Mouse (Mus musculus): ENCODE results near the gene Ston2.
A peak's percentile ranks its signal among the peaks of the same experiment; 100 is the strongest.
"Not testable (repeated sequence)": the region's sequence is repeated elsewhere in the genome, so short reads cannot be mapped to it uniquely, and the experiment has no call there.

The Ston2 gene

GRCm38 (mm10) chr12:91591191-91591590, 197.0 kb downstream of the Ston2 start:
- no peak for DNase-seq (ENCODE audit: extremely low read depth, low read depth)

GRCm38 (mm10) chr12:91590716-91591115, 197.5 kb downstream of the Ston2 start:
- DNase-seq (ENCODE audit: extremely low read depth, low read depth): no peak

DNA sequence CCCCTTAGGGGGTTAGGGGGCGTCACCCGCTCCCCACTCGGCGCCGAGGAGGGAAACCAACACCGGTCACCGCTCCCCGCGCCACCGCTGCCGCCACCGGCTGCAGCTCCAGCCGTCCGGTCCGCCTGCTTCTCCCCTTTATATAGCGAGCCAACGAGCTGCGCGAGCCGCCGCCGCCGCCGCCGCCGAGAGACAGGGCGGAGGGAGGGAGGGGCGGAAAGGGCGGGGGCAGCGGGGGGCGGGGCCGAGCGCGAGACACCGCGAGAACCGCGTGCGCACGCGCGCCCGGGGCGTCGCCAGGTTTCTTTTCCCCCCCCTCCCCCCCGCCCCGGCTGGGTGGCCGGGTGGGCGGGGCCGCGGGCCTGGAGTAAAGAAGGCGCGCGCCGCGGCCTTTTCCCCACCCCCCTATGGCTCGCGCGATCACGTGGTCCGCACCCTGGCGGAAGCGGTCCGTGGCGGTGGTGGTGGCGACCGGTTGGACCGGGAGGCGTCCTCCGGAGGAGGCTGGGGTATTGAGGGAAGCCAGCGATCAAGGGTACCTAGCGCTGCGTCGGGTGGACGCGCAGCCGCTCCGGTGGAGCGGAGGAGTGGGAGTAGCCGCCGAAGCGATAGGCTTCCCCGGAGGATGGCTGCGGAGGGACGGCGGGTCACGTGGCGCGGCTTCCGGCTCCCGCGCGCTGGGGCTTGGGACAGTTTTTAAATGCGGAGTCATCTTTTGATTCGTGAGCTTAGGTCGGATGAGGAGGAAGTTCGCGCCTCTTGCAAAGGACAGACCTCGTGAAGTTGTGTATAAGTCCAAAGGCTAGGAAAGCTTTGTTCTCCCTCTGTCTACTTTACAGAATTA, 198.1 kb downstream of the Ston2 start, which contains the start of gene Gtf2a1:
TSS of gene Gtf2a1 (minus strand) at position 641 of the 844 bp plus-strand sequence.
- DNase-seq (ENCODE audit: extremely low read depth, low read depth): peak; percentile 75

- no peak for DNase-seq (ENCODE audit: extremely low read depth, low read depth)
Observed at GRCm38 (mm10) chr12:91589542-91589846, 198.7 kb downstream of the Ston2 start.

DNA sequence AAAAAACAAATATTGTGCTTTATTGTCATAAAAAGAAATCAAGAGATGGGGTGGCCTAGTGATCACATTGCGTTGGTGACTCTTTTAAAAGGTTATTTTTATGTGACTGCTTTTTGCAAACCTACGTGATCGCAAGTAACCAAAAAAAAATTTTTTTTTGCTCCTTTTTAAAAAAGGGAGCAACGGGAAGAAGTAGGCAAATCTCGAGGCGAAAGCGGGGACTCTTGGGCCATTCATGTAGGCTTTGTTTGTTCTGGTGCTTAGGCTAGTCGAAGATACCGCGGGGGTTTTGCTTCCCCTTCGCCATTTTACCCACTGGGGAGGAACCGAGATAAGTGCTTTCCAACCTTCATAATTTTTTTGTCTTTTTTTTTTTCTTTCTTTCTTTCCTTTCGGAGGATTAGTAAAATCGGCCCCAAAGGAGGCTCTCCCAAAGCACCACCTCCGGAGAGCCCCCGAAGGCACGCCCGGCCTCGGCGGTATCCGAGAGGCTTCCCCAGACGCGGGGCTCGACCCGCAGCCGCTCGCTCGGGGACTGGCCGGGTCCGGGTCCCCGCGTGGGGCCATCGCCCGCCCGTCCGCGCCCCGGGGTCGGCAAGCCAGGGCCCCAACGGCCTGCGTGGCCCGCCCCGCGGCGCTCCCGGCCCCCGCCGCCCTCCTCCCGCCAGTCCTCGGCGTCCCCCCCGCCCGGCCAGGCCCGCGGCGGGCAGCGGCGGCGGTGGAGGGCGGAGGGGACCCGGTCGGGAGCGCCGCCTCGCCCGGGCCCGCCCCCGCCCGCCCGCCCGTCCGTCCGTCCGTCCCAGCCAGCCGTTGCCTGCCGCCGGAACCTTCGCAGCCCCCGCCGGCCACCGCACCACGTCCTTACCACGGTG, 199.3 kb downstream of the Ston2 start:
- no peak for DNase-seq (ENCODE audit: extremely low read depth, low read depth)

- peak; percentile 76 for DNase-seq (ENCODE audit: extremely low read depth, low read depth)
Observed at GRCm38 (mm10) chr12:91588176-91588669, 200.0 kb downstream of the Ston2 start.

GRCm38 (mm10) chr12:91587491-91588033, 200.6 kb downstream of the Ston2 start:
- DNase-seq (ENCODE audit: extremely low read depth, low read depth): no peak

GRCm38 (mm10) chr12:91587077-91587476, 201.1 kb downstream of the Ston2 start:
- no peak for DNase-seq (ENCODE audit: extremely low read depth, low read depth)

DNA sequence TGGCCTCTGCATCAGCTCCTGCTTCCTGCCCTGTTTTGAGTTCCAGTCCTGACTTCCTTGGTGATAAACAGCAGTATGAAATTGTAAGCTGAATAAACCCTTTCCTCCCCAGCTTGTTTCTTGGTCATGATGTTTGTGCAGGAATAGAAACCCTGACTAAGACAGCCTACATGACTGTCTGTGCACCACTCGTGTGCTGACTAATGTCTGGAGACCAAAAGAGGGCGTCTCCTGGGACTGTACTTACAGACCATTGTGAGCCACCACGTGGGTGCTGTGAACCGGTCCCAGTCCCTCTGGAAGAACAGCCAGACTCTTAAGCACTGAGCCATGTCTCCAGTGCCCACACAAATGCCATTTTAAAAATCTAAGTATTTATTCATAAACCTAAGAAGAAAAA, 202.4 kb downstream of the Ston2 start:
- not testable (repeated sequence) for DNase-seq (ENCODE audit: extremely low read depth, low read depth)

DNA sequence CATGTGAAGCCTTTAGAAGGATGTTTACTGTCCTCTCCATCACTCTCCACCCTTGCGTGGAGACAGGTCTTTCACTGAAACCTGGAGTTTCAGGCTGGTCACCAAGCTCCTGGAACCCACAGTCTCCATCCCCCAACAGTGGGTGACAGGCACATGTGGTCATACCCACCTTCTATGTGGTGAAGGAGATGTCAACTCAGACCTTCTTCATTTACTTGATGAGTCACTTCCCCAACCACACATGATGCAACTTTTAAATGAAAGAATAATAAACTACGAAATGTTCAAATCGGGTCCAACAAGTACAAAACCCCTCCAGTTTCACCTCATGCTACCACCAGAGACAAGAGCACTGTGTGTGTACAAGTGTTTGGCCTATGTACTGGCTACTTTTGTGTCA, 203.0 kb downstream of the Ston2 start:
- no peak for DNase-seq (ENCODE audit: extremely low read depth, low read depth)

- DNase-seq (ENCODE audit: extremely low read depth, low read depth): no peak
Observed at GRCm38 (mm10) chr12:91583409-91583808, 204.8 kb downstream of the Ston2 start.

Measured in MEL-GATA-1-ER (cell line).